Mouse (Mus musculus) 416B (cell line): ENCODE measurements around the gene Hoxd11.

ENCODE experiments used
- DNase-seq: peaks from one replicate; pipeline ENCODE4 v3.0.0; 2011; ENCODE audit warnings: low read depth

Gene Hoxd11

DNA sequence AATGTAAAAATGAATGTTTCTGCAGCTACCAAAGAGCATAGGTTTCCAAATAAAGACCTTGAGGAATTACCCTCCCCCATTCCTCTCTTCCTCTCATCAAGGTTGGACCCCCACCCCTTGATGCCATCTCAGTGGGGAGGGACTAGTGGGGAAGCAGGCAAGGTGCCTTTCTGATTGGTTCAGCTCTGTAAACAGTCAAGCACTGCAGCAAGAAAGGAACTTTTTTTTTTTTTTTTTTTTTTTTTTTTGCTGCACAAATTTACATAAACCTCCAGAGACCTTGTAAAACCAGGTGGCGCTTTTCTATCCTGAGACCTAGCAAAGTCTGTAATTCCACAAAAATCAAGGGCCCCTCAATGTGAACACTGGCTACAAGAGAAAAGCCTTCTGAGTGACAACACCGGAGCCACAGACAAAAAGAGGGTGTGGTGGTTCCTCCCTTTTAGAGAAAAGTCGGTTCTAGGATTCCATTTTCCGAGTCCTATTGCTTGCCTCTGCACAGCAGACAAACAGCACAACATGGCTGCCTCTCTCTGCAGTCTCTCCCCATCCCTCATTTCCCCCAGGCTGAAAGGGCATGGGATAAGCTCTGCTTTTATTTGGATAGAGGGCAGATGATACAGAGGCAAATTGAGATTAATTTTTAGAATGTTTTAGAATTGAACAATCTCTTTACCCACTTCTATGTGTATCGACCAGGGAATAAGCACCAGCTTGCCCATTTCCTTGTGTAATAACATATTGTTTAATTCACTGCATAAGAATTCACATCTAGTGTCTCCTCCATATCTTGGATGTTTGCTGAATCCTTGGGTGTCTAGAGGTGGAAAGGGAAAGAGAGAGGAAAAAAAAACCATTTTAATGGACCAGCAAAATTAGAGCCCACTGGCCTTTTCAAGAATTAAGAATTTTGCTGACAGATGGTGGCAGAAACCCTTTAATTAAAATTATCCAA lies 30.4 kb downstream of the Hoxd11 start:
- no peak for DNase-seq

DNA sequence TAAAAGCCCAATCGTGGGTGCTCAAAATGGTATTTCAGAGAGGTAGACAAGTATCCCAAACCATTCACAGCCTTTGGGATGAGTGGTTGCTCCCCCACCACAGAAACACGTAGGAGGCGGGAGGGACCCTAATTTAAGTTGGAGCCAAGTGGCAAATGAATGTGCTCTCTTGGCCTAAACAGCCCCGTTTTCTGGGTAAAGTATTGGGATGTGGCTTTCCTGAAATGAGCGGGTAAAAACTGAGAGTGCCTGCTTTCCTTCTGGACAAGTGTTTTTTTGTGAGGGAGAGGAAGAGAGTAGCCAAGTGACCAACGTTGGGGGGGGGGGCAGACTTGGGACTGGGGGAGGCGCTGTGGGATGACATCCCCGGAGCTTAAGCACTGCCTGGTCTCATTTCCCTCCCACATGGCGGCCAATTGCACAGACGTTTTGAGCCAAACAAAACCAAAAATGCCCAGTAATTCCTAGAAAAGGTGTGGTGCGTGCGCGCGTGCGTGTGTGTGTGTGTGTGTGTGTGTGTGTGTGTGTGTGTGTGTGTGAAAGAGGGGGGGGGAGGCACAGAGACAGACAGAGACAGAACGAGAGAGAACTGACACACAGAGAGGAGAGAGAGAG lies 31.7 kb downstream of the Hoxd11 start:
- no peak for DNase-seq

DNA sequence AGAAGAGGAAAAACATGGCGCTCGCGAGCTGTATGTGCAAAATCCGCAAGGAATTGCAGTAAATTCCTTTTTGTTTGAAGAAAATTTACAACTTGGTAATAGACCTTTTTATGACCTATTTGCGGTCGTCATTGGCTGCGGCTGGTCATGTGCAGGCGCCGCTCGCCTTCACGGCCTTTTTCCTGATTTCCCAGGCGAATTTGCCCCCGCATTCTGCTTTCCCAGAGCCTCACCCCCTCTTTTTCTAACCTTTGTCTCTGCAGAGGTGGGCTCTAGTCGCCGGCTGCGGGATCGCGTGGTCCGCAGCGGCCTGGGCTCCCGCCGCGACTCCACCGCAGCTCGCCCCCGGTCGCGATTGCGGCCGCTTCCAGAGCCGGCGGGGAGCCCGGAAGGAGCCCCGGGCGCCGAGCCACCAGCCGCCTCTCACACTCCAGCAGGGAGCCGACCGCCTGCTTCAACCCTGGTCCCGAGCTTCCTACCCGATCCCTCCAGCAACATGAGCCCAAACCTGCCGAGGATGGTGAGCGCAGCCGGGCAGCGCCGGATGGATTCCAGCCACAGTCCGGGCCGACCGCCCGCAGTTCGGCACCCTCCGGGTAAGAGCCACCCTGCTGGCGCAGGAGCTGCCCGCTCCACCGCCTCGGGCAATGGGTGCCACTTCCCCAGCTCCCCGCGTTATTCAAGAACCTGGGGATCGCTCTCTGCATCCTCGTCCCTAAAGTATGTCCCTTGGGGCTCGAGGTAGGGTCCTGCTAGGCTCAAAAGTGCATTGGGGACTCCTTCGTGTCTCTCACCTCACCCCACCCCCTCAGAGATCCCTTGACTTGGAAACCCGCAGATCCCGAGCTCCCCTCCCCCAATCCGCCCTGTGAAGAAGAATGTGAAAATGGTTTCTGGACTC lies 32.6 kb downstream of the Hoxd11 start, which contains the start of the genes Hoxd3 and Hoxd4:
Hoxd3 (plus strand) TSS at position 207 of the 901 bp plus-strand sequence.
Hoxd4 (plus strand) TSS at position 209 of the 901 bp plus-strand sequence.
- no peak for DNase-seq

DNA sequence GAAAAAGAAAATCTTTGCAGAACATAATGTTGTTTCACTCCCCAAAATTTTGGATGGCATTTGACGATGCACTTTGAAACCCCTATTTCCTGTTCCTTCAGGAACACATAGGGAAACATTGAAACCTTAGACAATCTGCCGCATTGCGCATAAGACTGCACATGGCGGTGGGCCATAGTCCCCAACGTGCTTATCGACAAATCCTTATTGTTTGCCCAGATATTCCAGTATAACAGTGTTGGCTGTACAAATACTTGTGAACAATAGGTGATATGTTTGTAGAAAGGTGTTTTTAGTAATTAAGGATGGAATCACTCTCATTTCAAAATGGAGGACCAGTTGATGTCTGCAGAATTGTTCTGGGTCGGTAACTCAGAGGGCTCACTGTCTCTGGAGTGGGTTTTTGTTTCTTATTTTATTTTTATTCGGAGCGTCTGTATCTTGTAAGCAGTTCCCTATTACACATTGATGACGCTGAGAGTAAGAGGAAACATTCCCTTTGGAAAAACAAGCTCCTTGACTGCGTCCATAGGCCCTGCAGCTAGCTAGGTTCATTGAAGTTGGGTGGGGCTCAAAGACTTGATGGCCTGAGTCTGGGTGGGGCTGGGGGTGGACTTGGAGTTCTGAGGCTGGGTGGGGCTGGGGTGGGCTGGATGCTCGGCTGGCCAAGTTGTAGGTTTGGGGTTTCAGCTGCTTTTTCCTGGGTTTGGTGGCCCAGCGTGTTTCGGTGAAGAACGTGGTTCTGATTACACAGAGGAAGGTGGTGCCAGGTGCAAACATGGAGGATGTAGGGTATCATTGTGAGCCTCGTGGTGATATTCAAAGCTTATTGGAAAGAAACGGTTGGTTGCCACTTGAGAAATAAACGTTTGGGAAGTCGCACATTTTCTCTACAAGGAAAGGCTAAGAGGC lies 34.1 kb downstream of the Hoxd11 start:
- no peak for DNase-seq

DNA sequence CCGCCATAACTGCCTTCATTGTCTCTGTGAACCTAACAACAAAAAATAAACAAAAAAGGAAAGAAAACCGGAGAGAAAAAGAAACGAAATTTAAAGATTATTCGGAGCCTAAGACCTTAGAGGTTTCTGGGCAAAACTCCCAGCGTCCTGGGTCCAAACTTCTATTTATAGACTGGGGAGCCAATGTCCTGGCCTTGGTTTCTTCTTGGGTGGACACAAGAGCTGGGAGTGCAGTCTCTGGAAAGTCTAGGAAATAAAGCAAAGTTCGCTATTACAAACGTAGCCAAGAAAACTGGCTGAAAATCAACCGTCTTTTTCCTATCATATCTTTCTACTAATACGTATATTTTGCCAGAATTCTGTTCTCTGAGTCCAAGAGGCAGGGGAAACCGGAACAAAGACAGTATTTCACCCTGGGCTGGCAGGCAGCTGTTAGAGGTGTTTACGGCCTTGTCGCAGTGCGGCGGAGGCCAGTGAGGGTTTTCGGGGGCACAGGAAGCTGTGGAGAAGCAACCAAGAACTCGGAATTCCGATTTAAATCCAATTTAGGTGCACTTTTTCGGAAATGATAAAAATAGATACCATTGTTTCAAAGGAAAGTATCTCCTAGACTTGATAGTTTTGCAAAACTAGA lies 34.9 kb downstream of the Hoxd11 start:
- DNase-seq = no peak

DNA sequence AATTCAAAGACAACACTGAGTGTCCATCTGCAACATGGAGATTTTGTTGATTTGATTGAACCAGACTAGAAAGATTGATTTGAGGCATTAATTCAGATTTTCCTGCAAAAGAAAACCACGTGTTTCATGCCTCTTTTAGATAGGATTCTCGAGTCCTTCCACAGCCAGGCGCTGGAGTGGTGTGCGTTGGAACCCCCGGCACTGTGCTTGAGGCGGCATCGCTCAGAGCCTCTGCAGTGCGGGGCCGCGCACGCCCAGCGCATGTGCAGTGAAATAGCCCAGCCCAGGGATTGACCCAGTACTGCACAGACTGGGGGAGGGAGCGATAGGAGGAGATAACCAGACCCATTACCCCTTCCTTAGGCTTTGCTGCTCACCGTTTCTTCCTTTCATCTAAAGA lies 35.5 kb downstream of the Hoxd11 start:
- no peak for DNase-seq

DNA sequence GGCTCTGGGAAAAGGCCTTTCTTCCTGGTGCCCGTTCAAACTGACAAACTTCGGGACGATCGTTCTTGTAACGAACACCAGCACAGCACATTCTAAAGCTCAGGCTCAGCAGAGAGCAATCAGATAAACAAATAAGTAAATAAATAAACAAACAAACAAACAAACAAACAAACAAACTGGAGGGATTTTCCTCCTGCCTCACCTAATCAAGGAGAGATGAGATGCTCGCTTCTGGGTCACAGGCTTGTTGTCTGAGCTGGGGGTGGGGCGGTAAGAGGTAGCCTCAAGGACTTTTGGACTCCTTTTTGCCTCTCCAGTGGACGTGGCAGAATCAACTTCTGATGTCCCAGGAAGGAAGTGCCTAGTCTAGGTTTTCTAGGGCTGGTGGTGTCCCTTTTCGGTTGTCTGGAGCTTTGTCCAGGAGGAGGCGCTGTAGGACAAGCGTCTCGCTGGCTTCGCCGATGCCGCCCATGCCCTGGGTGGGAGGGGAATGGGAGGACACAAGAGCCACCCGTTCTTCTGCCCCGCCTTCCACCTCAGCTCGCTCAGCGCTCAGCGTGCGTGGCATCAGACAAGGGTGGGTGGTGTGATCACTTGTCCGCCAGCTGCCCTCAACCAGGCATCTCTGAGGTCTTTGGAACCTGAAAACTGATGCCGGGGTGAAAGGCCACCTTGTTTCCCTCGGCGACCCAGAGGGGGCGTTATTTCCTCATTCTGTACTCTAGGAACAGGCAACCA lies 36.3 kb downstream of the Hoxd11 start:
- peak; percentile 85 for DNase-seq

DNA sequence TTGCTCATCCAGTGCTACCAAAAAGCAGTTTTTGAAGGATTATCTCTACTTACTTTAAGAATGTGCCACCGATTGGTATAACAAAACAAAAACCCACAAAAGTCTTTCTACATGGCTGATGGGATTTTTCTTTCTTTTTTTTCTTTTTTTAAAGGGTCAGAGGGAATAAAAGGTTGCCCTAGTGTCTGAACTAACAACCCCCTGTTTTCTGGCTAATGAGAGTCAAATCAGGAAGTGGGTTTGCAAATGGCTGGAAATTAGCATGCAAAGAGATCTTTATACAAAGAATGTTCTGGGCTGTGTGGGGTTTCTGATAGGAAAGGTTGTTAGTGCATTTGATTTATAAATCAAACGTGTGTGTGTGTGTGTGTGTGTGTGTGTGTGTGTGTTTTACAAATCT lies 41.0 kb downstream of the Hoxd11 start:
- no peak for DNase-seq

DNA sequence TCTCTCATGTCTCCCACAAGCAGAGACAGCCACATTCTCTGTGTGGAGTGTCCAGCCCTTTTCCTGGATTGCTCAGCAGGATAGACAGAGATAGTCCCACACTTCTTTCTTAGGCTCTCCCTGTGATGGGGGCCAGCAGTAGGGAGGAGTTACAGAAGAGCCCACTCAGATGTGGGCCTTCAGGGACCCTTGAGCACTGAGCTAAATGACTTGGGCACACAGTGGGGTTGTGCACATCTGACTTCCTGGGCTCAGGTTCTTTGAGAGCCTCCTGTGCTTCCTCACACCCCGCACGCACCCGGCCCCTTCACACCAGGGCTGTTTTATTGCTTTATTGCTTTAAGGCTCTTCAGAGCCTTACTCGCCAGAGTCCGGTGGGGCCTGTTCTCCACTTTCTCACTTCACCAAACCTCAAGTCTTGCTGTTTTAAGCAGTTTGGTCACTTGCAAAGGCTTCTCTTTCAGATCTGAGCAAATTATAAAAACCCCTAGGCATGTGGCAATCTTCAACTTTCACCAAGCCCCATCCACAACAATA lies 41.7 kb downstream of the Hoxd11 start:
- no peak for DNase-seq

- no peak for DNase-seq
Observed at GRCm38 (mm10) chr2:74721882-74722281, 42.5 kb downstream of the Hoxd11 start.

- DNase-seq = no peak
Observed at GRCm38 (mm10) chr2:74722949-74723348, 43.6 kb downstream of the Hoxd11 start.

DNA sequence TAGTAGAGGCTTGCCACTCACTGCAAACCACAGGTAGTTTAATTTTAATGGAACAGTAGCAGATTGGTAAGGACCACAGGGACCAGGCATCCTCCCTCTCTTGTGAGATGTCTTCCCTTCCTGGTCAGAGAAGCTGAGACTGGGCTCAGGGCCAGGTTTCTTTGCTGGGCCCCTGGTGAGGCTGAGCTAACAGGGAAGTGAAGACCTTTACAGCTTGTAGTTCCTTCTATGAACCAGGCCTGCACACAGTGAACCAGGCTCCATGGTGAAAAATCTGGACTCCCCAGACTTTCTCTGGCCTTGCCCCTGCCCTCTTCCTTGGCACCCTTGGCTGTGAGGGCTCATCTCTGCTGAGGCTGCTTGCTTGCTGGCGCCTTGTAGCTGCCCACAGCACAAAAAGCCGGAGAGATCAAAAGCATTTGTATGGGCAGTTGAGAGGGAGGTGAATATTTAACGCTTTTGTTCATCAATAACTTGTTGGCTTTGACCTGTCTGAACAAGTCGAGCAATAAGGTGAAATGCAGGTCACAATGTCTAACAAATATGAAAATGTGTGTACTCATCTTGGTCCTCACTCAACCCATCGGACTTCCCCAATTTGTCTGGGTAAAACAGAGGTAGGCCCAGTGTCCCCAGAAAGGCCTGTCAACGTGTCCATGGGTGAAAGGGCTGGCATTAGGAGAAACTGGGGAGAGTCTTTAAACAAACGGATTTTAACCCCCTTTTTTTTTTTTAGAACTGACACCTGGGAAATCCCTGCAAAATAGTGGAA lies 45.1 kb downstream of the Hoxd11 start:
- peak; percentile 12 for DNase-seq

DNA sequence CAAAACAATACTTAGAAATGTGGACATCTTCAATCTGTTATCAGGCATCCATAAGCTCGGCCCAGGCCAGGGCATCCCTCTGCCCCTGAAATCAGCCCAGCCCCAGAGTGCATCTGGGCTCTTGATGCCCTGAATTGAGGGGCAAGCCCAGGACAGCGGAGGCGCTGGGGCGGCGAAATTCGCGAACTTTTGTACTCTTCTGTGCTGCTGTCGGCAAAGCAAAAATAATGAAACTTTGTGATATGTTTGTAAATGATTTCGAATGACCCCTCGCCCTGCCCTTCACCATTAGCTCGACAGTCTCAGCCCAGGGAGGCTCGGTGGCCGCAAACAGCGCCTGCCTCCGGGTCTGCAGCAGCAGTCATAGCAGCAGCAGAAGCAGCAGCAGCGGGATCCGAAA lies 45.8 kb downstream of the Hoxd11 start:
- DNase-seq = no peak

- no peak for DNase-seq
Observed at GRCm38 (mm10) chr2:74726551-74726950, 47.2 kb downstream of the Hoxd11 start, which contains the start of gene Gm28230. Gene Gm28230 (plus strand): TSS chr2:74726728.

DNA sequence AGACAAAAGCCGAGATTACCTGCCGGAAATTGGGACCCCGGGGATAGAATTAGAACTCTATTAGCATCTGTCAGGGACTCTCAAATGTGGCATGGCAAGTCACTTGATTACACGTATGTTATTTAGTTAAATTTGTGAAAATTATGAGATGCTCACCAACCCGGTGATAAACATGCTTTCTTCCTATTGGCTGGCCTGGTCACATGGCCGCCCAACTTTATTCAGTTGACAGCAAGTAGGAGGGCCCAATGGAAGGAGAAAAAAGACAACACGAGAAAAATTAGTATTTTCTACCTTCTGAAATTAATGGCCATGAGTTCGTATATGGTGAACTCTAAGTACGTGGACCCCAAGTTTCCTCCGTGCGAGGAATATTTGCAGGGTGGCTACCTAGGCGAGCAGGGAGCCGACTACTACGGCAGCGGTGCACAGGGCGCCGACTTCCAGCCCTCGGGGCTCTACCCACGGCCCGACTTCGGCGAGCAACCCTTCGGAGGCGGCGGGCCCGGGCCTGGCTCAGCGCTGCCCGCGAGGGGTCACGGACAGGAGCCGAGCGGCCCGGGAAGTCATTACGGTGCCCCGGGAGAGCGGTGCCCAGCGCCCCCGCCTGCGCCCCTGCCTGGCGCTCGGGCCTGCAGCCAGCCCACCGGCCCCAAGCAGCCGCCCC lies 47.7 kb downstream of the Hoxd11 start:
- DNase-seq = no peak

DNA sequence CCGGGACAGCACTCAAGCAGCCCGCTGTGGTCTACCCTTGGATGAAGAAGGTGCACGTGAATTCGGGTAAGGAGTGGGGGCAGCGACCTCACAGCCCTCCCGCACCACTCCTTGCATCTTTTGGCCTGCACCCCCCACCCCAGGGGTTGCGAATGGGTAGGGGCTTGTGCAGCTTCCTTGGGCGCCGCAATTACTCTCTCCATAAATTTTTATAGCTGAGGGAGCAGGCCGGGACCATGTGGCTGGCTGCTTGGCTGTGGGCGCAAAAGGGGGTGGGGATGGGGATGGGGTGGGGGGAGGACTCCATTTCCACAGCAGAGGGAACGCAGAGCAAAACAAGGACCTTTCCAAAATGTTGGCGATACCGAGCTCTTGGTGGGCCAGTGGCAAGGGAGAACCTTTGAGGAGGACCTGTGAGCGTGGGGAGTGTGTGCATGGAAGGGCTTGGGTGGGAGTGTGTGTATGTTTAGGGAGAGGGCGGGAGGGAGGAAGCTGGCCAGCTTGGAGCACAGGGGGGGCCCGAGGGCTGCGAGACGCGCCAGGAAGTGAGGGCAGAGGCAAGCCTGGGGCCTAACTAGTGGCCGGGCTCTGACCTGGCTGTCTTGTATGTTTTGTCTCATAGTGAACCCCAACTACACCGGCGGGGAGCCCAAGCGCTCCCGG lies 48.4 kb downstream of the Hoxd11 start:
- no peak for DNase-seq

DNA sequence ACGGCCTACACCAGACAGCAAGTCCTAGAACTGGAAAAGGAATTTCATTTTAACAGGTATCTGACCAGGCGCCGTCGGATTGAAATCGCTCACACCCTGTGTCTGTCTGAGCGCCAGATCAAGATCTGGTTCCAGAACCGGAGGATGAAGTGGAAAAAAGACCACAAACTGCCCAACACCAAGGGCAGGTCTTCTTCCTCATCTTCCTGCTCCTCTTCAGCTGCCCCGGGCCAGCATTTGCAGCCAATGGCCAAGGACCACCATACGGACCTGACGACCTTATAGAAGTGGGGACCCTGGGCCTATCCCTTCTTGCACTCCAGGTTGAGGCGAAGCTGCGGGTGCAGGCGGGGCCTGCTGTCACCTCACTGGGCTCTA lies 48.9 kb downstream of the Hoxd11 start:
- no peak for DNase-seq

DNA sequence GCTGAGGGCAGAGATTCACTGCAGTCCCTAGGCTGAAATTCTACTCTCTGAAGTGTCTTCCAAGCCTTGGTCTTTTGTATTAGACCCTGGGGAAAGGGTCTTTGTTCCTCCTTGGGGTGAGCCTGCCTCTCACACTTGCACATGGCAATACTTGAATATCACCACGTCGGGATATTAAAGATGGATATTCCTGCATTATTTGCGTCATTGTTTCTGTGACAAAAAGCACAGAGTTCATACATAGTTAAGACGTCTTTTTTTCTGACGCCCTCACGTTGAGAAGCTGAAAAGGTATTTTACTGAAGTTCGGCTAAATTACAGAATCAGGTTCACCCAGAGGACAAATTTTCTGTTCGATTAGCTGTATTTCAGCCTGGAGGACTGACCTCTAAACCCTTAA lies 51.0 kb downstream of the Hoxd11 start:
- no peak for DNase-seq
